In genomic region chr5:107924564-107924963, GRCm38 (mm10) we compare ENCODE assay signal across 17 mouse cellular contexts. TPM values are rescaled to one million over a fixed set of nuclear protein-coding genes. Genes with fewer than 3 reads are reported as not detected.
DNase-seq lines count a peak whose midpoint lies in the region; ATAC-seq lines count a peak whose summit lies in the region.
"Had no signal": no experiment of that assay in that cellular context is flagged by ENCODE, and none has a peak within 500 bp of the region (broad histone marks: within the 10 kb centered on the region; RNA-seq: fewer than 3 reads in every experiment).

No protein-coding gene starts in this region.

- WGBS in heart, embryonic 12.5 days, result 85% methylated on average over 8 of the region's 8 CpGs

- no peak overlapping the region for H3K4me2 ChIP-seq in heart, embryonic 12.5 days
- H3K4me2 ChIP-seq: embryonic facial prominence, embryonic 15.5 days; hindbrain, embryonic 12.5 days; limb, embryonic 15.5 days; liver, embryonic 15.5 days; midbrain, embryonic 12.5 days; stomach, embryonic 15.5 days had no signal

- H3K27me3 ChIP-seq in heart, embryonic 12.5 days (replicated peaks), result no peaks in the 10 kb centered on the region
- H3K27me3 ChIP-seq: embryonic facial prominence, embryonic 15.5 days; hindbrain, embryonic 12.5 days; limb, embryonic 15.5 days; liver, embryonic 15.5 days; midbrain, embryonic 12.5 days; stomach, embryonic 15.5 days had no signal

- H3K9ac ChIP-seq in heart, embryonic 12.5 days, result no peak overlapping the region
- H3K9ac ChIP-seq: embryonic facial prominence, embryonic 15.5 days; hindbrain, embryonic 12.5 days; limb, embryonic 15.5 days; liver, embryonic 15.5 days; midbrain, embryonic 12.5 days; stomach, embryonic 15.5 days had no signal

- no peak for ATAC-seq in heart, embryonic 12.5 days (ENCODE audit: insufficient number of reproducible peaks, low FRiP score)
- ATAC-seq: forebrain, embryonic 16.5 days had no signal

- no peaks in the 10 kb centered on the region for H3K36me3 ChIP-seq in heart, embryonic 12.5 days
- H3K36me3 ChIP-seq: embryonic facial prominence, embryonic 15.5 days; hindbrain, embryonic 12.5 days; limb, embryonic 15.5 days; liver, embryonic 15.5 days; midbrain, embryonic 12.5 days; stomach, embryonic 15.5 days had no signal

- H3K4me1 ChIP-seq in heart, embryonic 12.5 days (replicated peaks), result no peaks in the 10 kb centered on the region; the same call in 1 of the 2 replicates
- H3K4me1 ChIP-seq: hindbrain, embryonic 12.5 days; limb, embryonic 15.5 days; midbrain, embryonic 12.5 days; stomach, embryonic 15.5 days had no signal

- intact Hi-C loops in left cerebral cortex, postnatal 14 days (cut with DNase I), result no loop called here

- DNase-seq in heart, adult 11 months, result peak; percentile 88
- DNase-seq in kidney, adult 8-10 months, result peak; percentile 31 to 43
- DNase-seq in kidney, postnatal 10 days, result no peak
- DNase-seq in cerebellum, postnatal 10 days, result peak; percentile 48 to 51
- DNase-seq in urinary bladder, postnatal 10 days (ENCODE audit: low spot score), result no peak
- DNase-seq in left cerebral cortex, postnatal 14 days (ENCODE audit: low spot score in 2 of 2), result no peak
- DNase-seq: B cell, adult 2 months; retina, postnatal 1 day; thymus, adult 18-20 months had no signal

- no peak overlapping the region for H3K27ac ChIP-seq in heart, embryonic 12.5 days (ENCODE audit: poor library complexity, severe bottlenecking)
- H3K27ac ChIP-seq: embryonic facial prominence, embryonic 15.5 days; hindbrain, embryonic 12.5 days; limb, embryonic 15.5 days; liver, embryonic 15.5 days; midbrain, embryonic 12.5 days; stomach, embryonic 15.5 days had no signal

- no peaks in the 10 kb centered on the region for H3K9me3 ChIP-seq in heart, embryonic 12.5 days (replicated peaks)
- H3K9me3 ChIP-seq: embryonic facial prominence, embryonic 15.5 days; hindbrain, embryonic 12.5 days; limb, embryonic 15.5 days; liver, embryonic 15.5 days; midbrain, embryonic 12.5 days; stomach, embryonic 15.5 days had no signal

- no peak overlapping the region for H3K4me3 ChIP-seq in heart, embryonic 12.5 days
- H3K4me3 ChIP-seq: embryonic facial prominence, embryonic 15.5 days; hindbrain, embryonic 12.5 days; limb, embryonic 15.5 days; liver, embryonic 15.5 days; midbrain, embryonic 12.5 days; stomach, embryonic 15.5 days had no signal

RNA-seq across cellular contexts. Expression of gene Rpl5, which starts 24.3 kb away (rescaled TPM):
- 52.3 and 52.7 TPM in 2 replicates for polyA plus RNA-seq in heart, embryonic 12.5 days (2016; fragmentation: Nextera tagmentation; extraction: Ambion mirVana)
- total RNA-seq in left cerebral cortex, postnatal 14 days (2021), result 10 to 100 TPM; 82.2 to 89.6 TPM

RNA-seq across cellular contexts. Expression of gene Evi5, which starts 49.7 kb away (rescaled TPM):
- 55.3 and 57.5 TPM in 2 replicates for polyA plus RNA-seq in heart, embryonic 12.5 days (2016; fragmentation: Nextera tagmentation; extraction: Ambion mirVana)
- total RNA-seq in left cerebral cortex, postnatal 14 days (2021), result 10 to 100 TPM; 65.6 to 73.0 TPM

Comparison
In these comparisons a context has a peak if more than half of its experiments do, and no peak if none do; other contexts are left out.
1. DNase-seq: peak in heart, adult 11 months (single experiment), kidney, adult 8-10 months (2 of 2) and cerebellum, postnatal 10 days (2 of 2); none in kidney, postnatal 10 days (single experiment), urinary bladder, postnatal 10 days (single experiment) and left cerebral cortex, postnatal 14 days (0 of 2).